Mouse (Mus musculus) erythroblast, adult 5-6 weeks (primary cell): ENCODE measurements around the gene Spock1. TPM values are rescaled to one million over a fixed set of nuclear protein-coding genes. Genes with fewer than 3 reads are reported as not detected.

Source experiments
- ATAC-seq: replicated peaks from 2 replicates; pipeline ENCODE4 v1.8.0; 2016; ENCODE audit warnings: moderate number of reproducible peaks, mild to moderate bottlenecking, moderate TSS enrichment, inconsistent platforms; ENCODE audit not compliant: poor library complexity, low FRiP score, severe bottlenecking
- total RNA-seq, 2 experiments: library from RNA; stranded (forward) in 1 of 2; stranded (reverse) in 1 of 2; fragments of 150-400 nt in 1 of 2; fragments of 200-764, 138-1000 nt in 1 of 2; gene quantifications; 2 replicates each; pipeline versions ENCODE4 v1.2.3 to v1.2.4; 2015 to 2017; ENCODE audit warnings: low replicate concordance in 2 of 2

Spock1 gene
- total RNA-seq (2015; ENCODE audit: low replicate concordance): not detected in 2 replicates
- total RNA-seq (2017; ENCODE audit: low replicate concordance): not detected in 2 replicates

- no peak for ATAC-seq
These were observed at the start of gene Spock1 for GRCm38 (mm10) chr13:57908266-57908582. Gene Spock1, minus strand, starts transcription at chr13:57908332.

GRCm38 (mm10) chr13:57950091-57950490, 42.0 kb upstream of the Spock1 start:
- ATAC-seq: no peak

GRCm38 (mm10) chr13:57949513-57949912, 41.4 kb upstream of the Spock1 start:
- ATAC-seq: no peak

- no peak for ATAC-seq
These were observed 37.1 kb upstream of the Spock1 start for GRCm38 (mm10) chr13:57945197-57945596.

GRCm38 (mm10) chr13:57944434-57944833, 36.3 kb upstream of the Spock1 start:
- no peak for ATAC-seq

GRCm38 (mm10) chr13:57943900-57944299, 35.8 kb upstream of the Spock1 start:
- no peak for ATAC-seq

- no peak for ATAC-seq
These were observed 29.5 kb upstream of the Spock1 start for GRCm38 (mm10) chr13:57937463-57938229.

- no peak for ATAC-seq
These were observed 23.9 kb upstream of the Spock1 start for GRCm38 (mm10) chr13:57931998-57932397.

GRCm38 (mm10) chr13:57931376-57931775, 23.2 kb upstream of the Spock1 start:
- ATAC-seq: no peak

GRCm38 (mm10) chr13:57930720-57931119, 22.6 kb upstream of the Spock1 start:
- ATAC-seq: no peak

- ATAC-seq: no peak
These were observed 22.2 kb upstream of the Spock1 start for GRCm38 (mm10) chr13:57930283-57930682.

GRCm38 (mm10) chr13:57919947-57920346, 11.8 kb upstream of the Spock1 start:
- ATAC-seq: no peak

- no peak for ATAC-seq
These were observed 3.0 kb upstream of the Spock1 start for GRCm38 (mm10) chr13:57911171-57911570.

- ATAC-seq: no peak
These were observed 485 bp downstream of the Spock1 start for GRCm38 (mm10) chr13:57907428-57908265.

GRCm38 (mm10) chr13:57894597-57894996, 13.5 kb downstream of the Spock1 start:
- ATAC-seq: no peak

GRCm38 (mm10) chr13:57889708-57890107, 18.4 kb downstream of the Spock1 start:
- no peak for ATAC-seq

GRCm38 (mm10) chr13:57889050-57889449, 19.1 kb downstream of the Spock1 start:
- ATAC-seq: no peak

GRCm38 (mm10) chr13:57879817-57880216, 28.3 kb downstream of the Spock1 start:
- no peak for ATAC-seq

GRCm38 (mm10) chr13:57878797-57879196, 29.3 kb downstream of the Spock1 start:
- no peak for ATAC-seq

- ATAC-seq: no peak
These were observed 30.4 kb downstream of the Spock1 start for GRCm38 (mm10) chr13:57877782-57878181.

- ATAC-seq: no peak
These were observed 31.2 kb downstream of the Spock1 start for GRCm38 (mm10) chr13:57876966-57877365.
